Mouse (Mus musculus): ENCODE results near the gene Acsf2.

DNA sequence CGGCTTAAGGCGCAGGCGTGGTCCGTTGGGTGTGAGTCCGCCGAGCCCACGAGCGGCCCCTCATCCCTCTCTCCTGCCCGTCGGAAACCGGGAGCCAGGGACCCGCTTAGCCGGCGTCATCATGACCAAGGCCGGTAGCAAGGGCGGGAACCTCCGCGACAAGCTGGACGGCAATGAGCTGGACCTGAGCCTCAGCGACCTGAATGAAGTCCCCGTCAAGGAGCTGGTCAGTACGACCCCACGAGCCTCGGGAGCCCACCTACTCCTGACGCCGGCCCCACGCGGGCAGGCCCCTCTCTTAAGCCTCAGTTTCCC lies 28.2 kb upstream of the Acsf2 start:
- TF ChIP-seq CTCF (IDR thresholded peaks at IDR 0.05; ENCODE audit: low read depth) (no peak), EP300 (IDR thresholded peaks at IDR 0.05; ENCODE audit: low read depth) (no peak)
